Mouse (Mus musculus): Measurements from ENCODE around the gene Reck.

GRCm38 (mm10) chr4:43994342-43994741 lies 119.0 kb downstream of the Reck start:
- TF ChIP-seq CTCF (IDR thresholded peaks at IDR 0.05; ENCODE audit: low read depth) (no peak), EP300 (IDR thresholded peaks at IDR 0.05; ENCODE audit: low read depth) (no peak)
